Mouse (Mus musculus) testis, adult 2 months (tissue): ENCODE data around the gene A930017K11Rik.

ENCODE experiments used
- CTCF ChIP-seq: fragments of 200-500 bp; IDR thresholded peaks from 2 replicates; pipeline ENCODE4 v1.5.1; 2012; ENCODE audit warnings: low read depth, mild to moderate bottlenecking, inconsistent platforms, low read length, moderate library complexity; ENCODE audit not compliant: control insufficient read depth, insufficient read depth, insufficient replicate concordance
- POLR2A ChIP-seq: fragments of 200-500 bp; IDR thresholded peaks from 2 replicates; pipeline ENCODE4 v1.6.1; 2012; ENCODE audit warnings: low read depth, mild to moderate bottlenecking, inconsistent platforms, low read length, moderate library complexity; ENCODE audit not compliant: control insufficient read depth

- TF ChIP-seq POLR2A (no peak), CTCF (no peak)
Observed at GRCm38 (mm10) chr17:25953161-25953560, 796 bp upstream of the A930017K11Rik start.
